Mouse (Mus musculus) embryo, embryonic 10 days (tissue): ENCODE data around the gene Gm21903.
A peak's percentile ranks its signal among the peaks of the same experiment; 100 is the strongest.
"Not testable (repeated sequence)": the region's sequence is repeated elsewhere in the genome, so short reads cannot be mapped to it uniquely, and the experiment has no call there.

ENCODE experiments used
- DNase-seq: peaks from one replicate; pipeline ENCODE4 v3.0.0-alpha.2; 2015; ENCODE audit warnings: low spot score

The Gm21903 gene

GRCm38 (mm10) chr17:39043241-39043640 is at the start of gene Gm21903:
TSS of gene Gm21903 (minus strand) at chr17:39043341.
- no peak for DNase-seq

GRCm38 (mm10) chr17:39076937-39077336 is 33.8 kb upstream of the Gm21903 start, which contains the start of gene Esp23:
TSS of gene Esp23 (minus strand) at chr17:39077037.
- DNase-seq: no peak

- DNase-seq: no peak
Measured at GRCm38 (mm10) chr17:39063641-39064040, 20.5 kb upstream of the Gm21903 start.

GRCm38 (mm10) chr17:39036395-39036794 is 6.7 kb downstream of the Gm21903 start, which contains the start of gene Esp24:
TSS of gene Esp24 (plus strand) at chr17:39036695.
- not testable (repeated sequence) for DNase-seq

GRCm38 (mm10) chr17:39017184-39017583 is 26.0 kb downstream of the Gm21903 start:
- no peak for DNase-seq

- DNase-seq: peak; percentile 5
Measured at GRCm38 (mm10) chr17:39010675-39011638, 32.2 kb downstream of the Gm21903 start.

- DNase-seq: no peak
Measured at GRCm38 (mm10) chr17:39009846-39010245, 33.3 kb downstream of the Gm21903 start.
